In genomic region chr3:98968811-98969210, GRCm38 (mm10) we compare ENCODE assay signal across 15 mouse cellular contexts.
DNase-seq lines count a peak whose midpoint lies in the region; ATAC-seq and TF ChIP-seq lines count a peak whose summit lies in the region.
"Had no signal": no experiment of that assay in that cellular context is flagged by ENCODE, and none has a peak within 500 bp of the region (broad histone marks: within the 10 kb centered on the region; RNA-seq: fewer than 3 reads in every experiment).

No protein-coding gene starts in this region.

- H3K27ac ChIP-seq in midbrain, postnatal 0 days (ENCODE audit: low read depth, low read length), result no peak overlapping the region
- no peak overlapping the region for H3K27ac ChIP-seq in midbrain, embryonic 16.5 days (ENCODE audit: low read length)
- H3K27ac ChIP-seq in embryonic facial prominence, embryonic 11.5 days (replicated peaks; ENCODE audit: low read depth, low read length), result no peak overlapping the region
- no peak overlapping the region for H3K27ac ChIP-seq in limb, embryonic 11.5 days (replicated peaks; ENCODE audit: low read depth, low read length)
- no peak overlapping the region for H3K27ac ChIP-seq in left cerebral cortex, adult 2 months
- H3K27ac ChIP-seq in forebrain, embryonic 16.5 days (ENCODE audit: low read length), result no peak overlapping the region
- H3K27ac ChIP-seq: heart, embryonic 13.5 days; layer of hippocampus, adult 2 months; liver, embryonic 12.5 days; lung, embryonic 15.5 days had no signal

- intact Hi-C loops in left cerebral cortex, adult 2 months (cut with DNase I), result no loop called here

- no peaks in the 10 kb centered on the region for H3K4me1 ChIP-seq in midbrain, postnatal 0 days (ENCODE audit: insufficient read depth, low read length)
- H3K4me1 ChIP-seq in midbrain, embryonic 16.5 days (ENCODE audit: control insufficient read depth, insufficient read depth, low read length), result no peaks in the 10 kb centered on the region
- H3K4me1 ChIP-seq in embryonic facial prominence, embryonic 11.5 days (ENCODE audit: control insufficient read depth, insufficient read depth, low read length), result no peaks in the 10 kb centered on the region
- peaks cover 3% of the 10 kb centered on the region; the same call in 1 of the 2 replicates for H3K4me1 ChIP-seq in limb, embryonic 11.5 days (ENCODE audit: control insufficient read depth, insufficient read depth, low read length)
- H3K4me1 ChIP-seq in forebrain, embryonic 16.5 days (replicated peaks; ENCODE audit: control insufficient read depth, insufficient read depth, low read length), result no peaks in the 10 kb centered on the region
- H3K4me1 ChIP-seq: heart, embryonic 13.5 days; liver, embryonic 12.5 days; lung, embryonic 15.5 days had no signal

- 9% methylated on average over 4 of the region's 4 CpGs for WGBS in midbrain, postnatal 0 days
- 11% methylated on average over 4 of the region's 4 CpGs for WGBS in midbrain, embryonic 16.5 days
- 10% methylated on average over 4 of the region's 4 CpGs for WGBS in embryonic facial prominence, embryonic 11.5 days
- WGBS in limb, embryonic 11.5 days, result 4% methylated on average over 4 of the region's 4 CpGs
- WGBS in forebrain, embryonic 16.5 days, result 26% methylated on average over 4 of the region's 4 CpGs

- no peak for ATAC-seq in midbrain, postnatal 0 days (ENCODE audit: low FRiP score)
- ATAC-seq in midbrain, embryonic 16.5 days, result no peak
- ATAC-seq in embryonic facial prominence, embryonic 11.5 days (replicated peaks; ENCODE audit: insufficient number of reproducible peaks, low FRiP score, low TSS enrichment, low read depth), result 0 out of 2 replicates have a peak, but pooled peaks have one; percentile 48
- ATAC-seq in limb, embryonic 11.5 days (ENCODE audit: insufficient number of reproducible peaks, low FRiP score, low TSS enrichment, low read depth), result 0 out of 2 replicates have a peak, but pooled peaks have one; percentile 54
- ATAC-seq in forebrain, embryonic 16.5 days, result no peak
- ATAC-seq: liver, embryonic 12.5 days had no signal

- peak; percentile 46 for DNase-seq in midbrain, postnatal 0 days (ENCODE audit: low spot score)
- peak; percentile 67 for DNase-seq in embryonic facial prominence, embryonic 11.5 days (ENCODE audit: low spot score)
- peak; percentile 66 for DNase-seq in limb, embryonic 11.5 days (ENCODE audit: low spot score)
- DNase-seq in lung, postnatal 36 days, result no peak
- no peak for DNase-seq in left cerebral cortex, adult 2 months (ENCODE audit: extremely low spot score in 1 of 2, low spot score in 2 of 2)
- DNase-seq: adrenal gland, postnatal 14 days; cerebellum, adult 9-10 months; kidney, adult 2 months had no signal

- H3K9me3 ChIP-seq in midbrain, postnatal 0 days (ENCODE audit: low read length), result no peaks in the 10 kb centered on the region
- H3K9me3 ChIP-seq in midbrain, embryonic 16.5 days (replicated peaks; ENCODE audit: control insufficient read depth, low read length, poor library complexity, severe bottlenecking), result no peaks in the 10 kb centered on the region
- H3K9me3 ChIP-seq in embryonic facial prominence, embryonic 11.5 days (replicated peaks; ENCODE audit: control insufficient read depth, low read length), result no peaks in the 10 kb centered on the region
- H3K9me3 ChIP-seq in limb, embryonic 11.5 days (ENCODE audit: control insufficient read depth, low read length), result no peaks in the 10 kb centered on the region
- no peaks in the 10 kb centered on the region for H3K9me3 ChIP-seq in forebrain, embryonic 16.5 days (ENCODE audit: control insufficient read depth, low read length)
- H3K9me3 ChIP-seq: heart, embryonic 13.5 days; liver, embryonic 12.5 days; lung, embryonic 15.5 days had no signal

- H3K9ac ChIP-seq in midbrain, postnatal 0 days (replicated peaks; ENCODE audit: low read length, poor library complexity, severe bottlenecking), result no peak overlapping the region
- H3K9ac ChIP-seq in midbrain, embryonic 16.5 days (ENCODE audit: low read depth, low read length), result no peak overlapping the region
- H3K9ac ChIP-seq in embryonic facial prominence, embryonic 11.5 days (replicated peaks; ENCODE audit: low read length), result no peak overlapping the region
- H3K9ac ChIP-seq in limb, embryonic 11.5 days (ENCODE audit: low read length), result no peak overlapping the region
- H3K9ac ChIP-seq in forebrain, embryonic 16.5 days (replicated peaks; ENCODE audit: low read depth, low read length), result no peak overlapping the region
- H3K9ac ChIP-seq: heart, embryonic 13.5 days; liver, embryonic 12.5 days; lung, embryonic 15.5 days had no signal

- H3K4me2 ChIP-seq in midbrain, postnatal 0 days (ENCODE audit: low read depth, low read length, poor library complexity, severe bottlenecking), result no peak overlapping the region
- no peak overlapping the region for H3K4me2 ChIP-seq in midbrain, embryonic 16.5 days (ENCODE audit: low read length)
- H3K4me2 ChIP-seq in embryonic facial prominence, embryonic 11.5 days (ENCODE audit: low read depth, low read length), result no peak overlapping the region
- H3K4me2 ChIP-seq in limb, embryonic 11.5 days (ENCODE audit: low read depth, severe bottlenecking), result no peak overlapping the region
- no peak overlapping the region for H3K4me2 ChIP-seq in forebrain, embryonic 16.5 days (ENCODE audit: low read length)
- H3K4me2 ChIP-seq: heart, embryonic 13.5 days; liver, embryonic 12.5 days; lung, embryonic 15.5 days had no signal

- no peak for TF ChIP-seq CTCF in midbrain, postnatal 0 days (IDR thresholded peaks at IDR 0.05)
- no peak for TF ChIP-seq CTCF in left cerebral cortex, adult 2 months (IDR thresholded peaks at IDR 0.05)

- no peak overlapping the region for H3K4me3 ChIP-seq in midbrain, postnatal 0 days (ENCODE audit: low read depth, low read length)
- H3K4me3 ChIP-seq in midbrain, embryonic 16.5 days (ENCODE audit: low read depth, low read length), result no peak overlapping the region
- H3K4me3 ChIP-seq in embryonic facial prominence, embryonic 11.5 days (ENCODE audit: low read depth, low read length), result no peak overlapping the region
- no peak overlapping the region for H3K4me3 ChIP-seq in limb, embryonic 11.5 days (ENCODE audit: low read depth, low read length)
- no peak overlapping the region for H3K4me3 ChIP-seq in left cerebral cortex, adult 2 months
- H3K4me3 ChIP-seq in forebrain, embryonic 16.5 days (replicated peaks; ENCODE audit: low read length), result no peak overlapping the region
- H3K4me3 ChIP-seq: heart, embryonic 13.5 days; layer of hippocampus, adult 2 months; liver, embryonic 12.5 days; lung, embryonic 15.5 days; myocyte had no signal

- H3K36me3 ChIP-seq in midbrain, postnatal 0 days (ENCODE audit: insufficient read depth, low read length), result no peaks in the 10 kb centered on the region
- H3K36me3 ChIP-seq in midbrain, embryonic 16.5 days (ENCODE audit: control insufficient read depth, insufficient read depth, low read length), result no peaks in the 10 kb centered on the region
- H3K36me3 ChIP-seq in embryonic facial prominence, embryonic 11.5 days (replicated peaks; ENCODE audit: control insufficient read depth, insufficient read depth, low read depth, low read length), result no peaks in the 10 kb centered on the region
- H3K36me3 ChIP-seq in limb, embryonic 11.5 days (ENCODE audit: control insufficient read depth, insufficient read depth, low read length), result no peaks in the 10 kb centered on the region
- H3K36me3 ChIP-seq in forebrain, embryonic 16.5 days (ENCODE audit: control insufficient read depth, insufficient read depth), result no peaks in the 10 kb centered on the region
- H3K36me3 ChIP-seq: heart, embryonic 13.5 days; liver, embryonic 12.5 days; lung, embryonic 15.5 days had no signal

- no peaks in the 10 kb centered on the region for H3K27me3 ChIP-seq in midbrain, postnatal 0 days (ENCODE audit: insufficient read depth, low read length)
- no peaks in the 10 kb centered on the region for H3K27me3 ChIP-seq in midbrain, embryonic 16.5 days (ENCODE audit: control insufficient read depth, insufficient read depth, low read depth, low read length)
- H3K27me3 ChIP-seq in embryonic facial prominence, embryonic 11.5 days (ENCODE audit: control insufficient read depth, insufficient read depth, low read length), result no peaks in the 10 kb centered on the region
- no peaks in the 10 kb centered on the region for H3K27me3 ChIP-seq in limb, embryonic 11.5 days (ENCODE audit: control insufficient read depth, insufficient read depth, low read length)
- H3K27me3 ChIP-seq in forebrain, embryonic 16.5 days (replicated peaks; ENCODE audit: control insufficient read depth, insufficient read depth, low read length), result no peaks in the 10 kb centered on the region
- H3K27me3 ChIP-seq: liver, embryonic 12.5 days; lung, embryonic 15.5 days had no signal

Comparison
In these comparisons a context has a peak if more than half of its experiments do, and no peak if none do; other contexts are left out.
1. ATAC-seq: peak in embryonic facial prominence, embryonic 11.5 days (single experiment) and limb, embryonic 11.5 days (single experiment); none in midbrain, postnatal 0 days (single experiment), midbrain, embryonic 16.5 days (single experiment) and forebrain, embryonic 16.5 days (single experiment).
2. DNase-seq: peak in midbrain, postnatal 0 days (single experiment), embryonic facial prominence, embryonic 11.5 days (single experiment) and limb, embryonic 11.5 days (single experiment); none in lung, postnatal 36 days (single experiment) and left cerebral cortex, adult 2 months (0 of 2).